Mouse (Mus musculus): ENCODE measurements at regions not wholly inside any gene's neighbourhood (a gene's known extent, or its start where the extent isn't known, plus 50 kb on each side); places are given as distances from the start of the nearest gene placed in this dataset.

- WGBS: 49% methylated on average over 2 of the region's 2 CpGs
- no peak overlapping the region for H3K9ac ChIP-seq (ENCODE audit: low read length)
- ATAC-seq (ENCODE audit: low FRiP score, low TSS enrichment) (no peak), DNase-seq (ENCODE audit: low spot score) (no peak)
- H3K27ac ChIP-seq (replicated peaks): no peak overlapping the region
- no peaks in the 10 kb centered on the region for H3K27me3 ChIP-seq (ENCODE audit: control insufficient read depth, insufficient read depth, low read length)
- H3K4me3 ChIP-seq (ENCODE audit: low read depth, low read length): no peak overlapping the region
- H3K9me3 ChIP-seq (ENCODE audit: control insufficient read depth, low read length): no peaks in the 10 kb centered on the region
- H3K4me2 ChIP-seq (replicated peaks; ENCODE audit: low read depth): no peak overlapping the region
- H3K36me3 ChIP-seq (ENCODE audit: control insufficient read depth, insufficient read depth, low read length): no peaks in the 10 kb centered on the region
- no peaks in the 10 kb centered on the region for H3K4me1 ChIP-seq (replicated peaks; ENCODE audit: control insufficient read depth, insufficient read depth)
- TF ChIP-seq CTCF (IDR thresholded peaks at IDR 0.05; ENCODE audit: low read depth) (no peak), EP300 (optimal IDR thresholded peaks at IDR 0.05) (no peak)
These were observed 304.5 kb downstream of the Sox11 start for GRCm38 (mm10) chr12:27037922-27038321.

- no peak for DNase-seq (ENCODE audit: low spot score)
- no peak for ATAC-seq (ENCODE audit: low FRiP score, low TSS enrichment)
- Histone ChIP-seq H3K4me3 (ENCODE audit: low read depth, low read length) (no peak overlapping the region), H3K27me3 (ENCODE audit: control insufficient read depth, insufficient read depth, low read length) (no peaks in the 10 kb centered on the region), H3K9me3 (ENCODE audit: control insufficient read depth, low read length) (no peaks in the 10 kb centered on the region), H3K4me1 (replicated peaks; ENCODE audit: control insufficient read depth, insufficient read depth) (no peaks in the 10 kb centered on the region), H3K27ac (replicated peaks) (no peak overlapping the region), H3K9ac (ENCODE audit: low read length) (no peak overlapping the region), H3K4me2 (replicated peaks; ENCODE audit: low read depth) (no peak overlapping the region), H3K36me3 (ENCODE audit: control insufficient read depth, insufficient read depth, low read length) (no peaks in the 10 kb centered on the region)
- TF ChIP-seq EP300 (optimal IDR thresholded peaks at IDR 0.05) (no peak), CTCF (IDR thresholded peaks at IDR 0.05; ENCODE audit: low read depth) (no peak)
- 48% methylated on average over 4 of the region's 4 CpGs for WGBS
These were observed 322.6 kb downstream of the Sox11 start for GRCm38 (mm10) chr12:27019751-27020150.

DNA sequence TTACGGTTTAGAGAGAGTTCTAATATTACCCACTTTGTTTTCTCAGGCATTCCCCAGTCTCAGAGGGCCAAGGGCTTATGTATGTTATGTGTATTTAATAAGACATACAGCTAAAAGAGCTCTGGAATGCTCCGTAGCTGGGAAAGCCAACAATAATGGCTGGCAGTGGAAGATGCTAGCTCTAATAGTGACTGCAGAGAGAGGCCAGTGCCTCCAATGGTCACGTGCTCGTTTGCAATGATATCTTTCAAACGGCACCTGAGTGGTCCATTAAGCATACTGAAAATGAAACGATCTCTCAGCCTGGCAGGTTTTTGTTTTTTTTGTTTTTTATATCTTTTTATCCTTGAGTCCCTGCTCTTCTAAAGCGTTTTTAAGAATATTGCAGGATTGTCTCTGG, 324.0 kb downstream of the Sox11 start:
- TF ChIP-seq CTCF (IDR thresholded peaks at IDR 0.05; ENCODE audit: low read depth) (no peak), EP300 (optimal IDR thresholded peaks at IDR 0.05) (no peak)
- H3K4me1 ChIP-seq (replicated peaks; ENCODE audit: control insufficient read depth, insufficient read depth): no peaks in the 10 kb centered on the region
- H3K36me3 ChIP-seq (ENCODE audit: control insufficient read depth, insufficient read depth, low read length): no peaks in the 10 kb centered on the region
- H3K27ac ChIP-seq (replicated peaks): no peak overlapping the region
- no peak overlapping the region for H3K9ac ChIP-seq (ENCODE audit: low read length)
- H3K4me3 ChIP-seq (ENCODE audit: low read depth, low read length): no peak overlapping the region
- no peaks in the 10 kb centered on the region for H3K27me3 ChIP-seq (ENCODE audit: control insufficient read depth, insufficient read depth, low read length)
- WGBS: 54% methylated on average over 7 of the region's 7 CpGs
- H3K4me2 ChIP-seq (replicated peaks; ENCODE audit: low read depth): no peak overlapping the region
- DNase-seq (ENCODE audit: low spot score): no peak
- H3K9me3 ChIP-seq (ENCODE audit: control insufficient read depth, low read length): no peaks in the 10 kb centered on the region
- no peak for ATAC-seq (ENCODE audit: low FRiP score, low TSS enrichment)

- no peak overlapping the region for H3K27ac ChIP-seq (replicated peaks)
- DNase-seq (ENCODE audit: low spot score): no peak
- H3K9me3 ChIP-seq (ENCODE audit: control insufficient read depth, low read length): no peaks in the 10 kb centered on the region
- H3K9ac ChIP-seq (ENCODE audit: low read length): no peak overlapping the region
- no peaks in the 10 kb centered on the region for H3K27me3 ChIP-seq (ENCODE audit: control insufficient read depth, insufficient read depth, low read length)
- H3K36me3 ChIP-seq (ENCODE audit: control insufficient read depth, insufficient read depth, low read length): no peaks in the 10 kb centered on the region
- H3K4me2 ChIP-seq (replicated peaks; ENCODE audit: low read depth): no peak overlapping the region
- no peaks in the 10 kb centered on the region for H3K4me1 ChIP-seq (replicated peaks; ENCODE audit: control insufficient read depth, insufficient read depth)
- no peak for TF ChIP-seq EP300 (optimal IDR thresholded peaks at IDR 0.05)
- TF ChIP-seq CTCF (IDR thresholded peaks at IDR 0.05; ENCODE audit: low read depth): no peak
- no peak for ATAC-seq (ENCODE audit: low FRiP score, low TSS enrichment)
- no peak overlapping the region for H3K4me3 ChIP-seq (ENCODE audit: low read depth, low read length)
These were observed 343.1 kb downstream of the Sox11 start for GRCm38 (mm10) chr12:26999287-26999686.

DNA sequence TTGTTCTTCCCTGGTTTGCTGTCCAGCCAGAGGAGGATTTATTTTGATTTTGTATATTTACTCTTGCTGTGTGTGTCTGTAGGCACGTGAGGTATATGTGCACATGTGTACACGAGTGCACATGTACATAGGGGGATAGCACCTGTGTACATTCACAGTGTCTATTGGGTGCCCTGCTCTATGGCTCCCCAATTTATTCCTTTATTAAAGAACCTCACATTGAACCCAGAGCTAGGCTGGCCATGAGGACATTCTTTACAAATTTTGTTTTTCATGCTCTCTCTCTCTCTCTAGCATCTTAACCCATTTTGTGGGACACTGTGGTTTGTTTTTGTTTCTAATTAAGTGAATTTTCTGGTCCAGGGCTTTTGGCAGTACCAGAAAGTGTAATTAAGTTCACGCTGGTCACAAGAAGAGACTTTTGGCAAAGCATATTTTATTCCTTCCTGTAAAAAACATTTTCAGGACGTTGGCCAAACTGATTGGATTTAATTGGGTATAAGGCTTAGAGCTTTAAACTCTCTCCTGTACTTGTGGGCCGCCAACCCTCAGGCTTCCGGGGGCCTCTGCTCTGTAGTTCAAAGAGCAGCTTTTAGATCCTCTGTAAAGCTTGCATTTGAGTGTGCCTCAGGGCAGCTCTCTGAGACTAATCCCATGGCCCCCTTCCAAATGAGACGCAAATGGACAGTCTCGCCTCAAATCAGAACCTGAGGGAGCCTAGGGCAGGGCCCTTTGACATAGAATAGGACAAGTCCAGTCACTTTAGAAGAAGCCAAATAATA, 365.9 kb downstream of the Sox11 start:
- H3K4me3 ChIP-seq (ENCODE audit: low read depth, low read length): no peak overlapping the region
- TF ChIP-seq CTCF (IDR thresholded peaks at IDR 0.05; ENCODE audit: low read depth) (no peak), EP300 (optimal IDR thresholded peaks at IDR 0.05) (no peak)
- no peaks in the 10 kb centered on the region for H3K4me1 ChIP-seq (replicated peaks; ENCODE audit: control insufficient read depth, insufficient read depth)
- H3K27me3 ChIP-seq (ENCODE audit: control insufficient read depth, insufficient read depth, low read length): no peaks in the 10 kb centered on the region
- H3K27ac ChIP-seq (replicated peaks): no peak overlapping the region
- no peak overlapping the region for H3K9ac ChIP-seq (ENCODE audit: low read length)
- H3K9me3 ChIP-seq (ENCODE audit: control insufficient read depth, low read length): no peaks in the 10 kb centered on the region
- no peaks in the 10 kb centered on the region for H3K36me3 ChIP-seq (ENCODE audit: control insufficient read depth, insufficient read depth, low read length)
- DNase-seq (ENCODE audit: low spot score) (no peak), ATAC-seq (ENCODE audit: low FRiP score, low TSS enrichment) (no peak)
- H3K4me2 ChIP-seq (replicated peaks; ENCODE audit: low read depth): no peak overlapping the region
- WGBS: 52% methylated on average over 8 of the region's 8 CpGs

DNA sequence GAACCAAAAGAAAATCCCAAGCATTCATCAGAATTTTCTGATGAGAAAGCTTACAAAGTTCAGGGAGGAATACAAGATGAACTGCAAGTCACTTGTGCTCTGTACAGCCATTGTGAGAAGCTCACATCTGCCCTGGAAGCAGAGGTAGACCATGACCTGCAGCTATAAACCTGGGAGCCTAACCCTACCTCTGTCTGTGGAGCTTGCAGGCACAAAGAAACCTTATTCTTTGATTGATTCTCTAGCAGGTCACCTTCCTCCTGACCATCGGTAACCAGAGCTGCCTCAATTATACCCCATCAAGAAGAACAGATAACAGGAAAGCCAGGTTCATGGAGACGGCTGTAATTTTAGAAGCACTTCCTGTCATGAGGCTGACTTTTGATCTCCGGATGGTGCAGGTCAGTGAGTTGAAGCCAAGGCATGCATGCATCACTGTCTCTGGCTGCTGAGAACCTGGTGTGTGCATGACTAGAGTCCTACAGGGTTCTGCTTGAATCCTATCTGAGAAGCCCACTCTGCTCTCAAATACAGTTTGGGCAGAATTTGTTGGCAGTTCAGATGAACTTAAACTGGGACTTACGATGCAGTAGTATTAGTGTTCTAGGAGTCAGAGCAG, 369.8 kb downstream of the Sox11 start:
- 58% methylated on average over 4 of the region's 4 CpGs for WGBS
- DNase-seq (ENCODE audit: low spot score) (no peak), ATAC-seq (ENCODE audit: low FRiP score, low TSS enrichment) (no peak)
- H3K4me1 ChIP-seq (replicated peaks; ENCODE audit: control insufficient read depth, insufficient read depth): no peaks in the 10 kb centered on the region
- H3K4me2 ChIP-seq (replicated peaks; ENCODE audit: low read depth): no peak overlapping the region
- H3K9me3 ChIP-seq (ENCODE audit: control insufficient read depth, low read length): no peaks in the 10 kb centered on the region
- no peaks in the 10 kb centered on the region for H3K27me3 ChIP-seq (ENCODE audit: control insufficient read depth, insufficient read depth, low read length)
- H3K4me3 ChIP-seq (ENCODE audit: low read depth, low read length): no peak overlapping the region
- no peak overlapping the region for H3K27ac ChIP-seq (replicated peaks)
- H3K9ac ChIP-seq (ENCODE audit: low read length): no peak overlapping the region
- no peaks in the 10 kb centered on the region for H3K36me3 ChIP-seq (ENCODE audit: control insufficient read depth, insufficient read depth, low read length)
- TF ChIP-seq EP300 (optimal IDR thresholded peaks at IDR 0.05) (no peak), CTCF (IDR thresholded peaks at IDR 0.05; ENCODE audit: low read depth) (no peak)
